Mouse (Mus musculus) ES-Bruce4 (cell line): ENCODE results near the gene Clpb. TPM values are rescaled to one million over a fixed set of nuclear protein-coding genes. Genes with fewer than 3 reads are reported as not detected.
"Not testable (repeated sequence)": the region's sequence is repeated elsewhere in the genome, so short reads cannot be mapped to it uniquely, and the experiment has no call there.

ENCODE experiments used
- H3K27ac ChIP-seq: 2 replicates; pipeline ENCODE4 v1.5.1; 2012; ENCODE audit warnings: low read length, inconsistent platforms; ENCODE audit not compliant: insufficient read depth
- H3K27me3 ChIP-seq: 2 replicates; pipeline ENCODE4 v1.6.1; 2012; ENCODE audit warnings: mild to moderate bottlenecking, low read length, inconsistent platforms; ENCODE audit not compliant: control insufficient read depth, poor library complexity, insufficient read depth, severe bottlenecking
- H3K36me3 ChIP-seq: 2 replicates; pipeline ENCODE4 v1.6.1; 2012; ENCODE audit warnings: inconsistent platforms, mild to moderate bottlenecking, low read length, moderate library complexity; ENCODE audit not compliant: control insufficient read depth, poor library complexity, insufficient read depth, severe bottlenecking
- H3K4me1 ChIP-seq: one replicate; pipeline ENCODE4 v1.8.1; 2011; ENCODE audit warnings: low read length; ENCODE audit not compliant: control insufficient read depth, insufficient read depth
- H3K4me3 ChIP-seq: 2 replicates; pipeline ENCODE4 v1.5.1; 2011; ENCODE audit warnings: low read depth, mild to moderate bottlenecking, low read length
- H3K9ac ChIP-seq: 2 replicates; pipeline ENCODE4 v1.6.1; 2012; ENCODE audit warnings: low read depth, mild to moderate bottlenecking, inconsistent platforms; ENCODE audit not compliant: poor library complexity, severe bottlenecking
- H3K9me3 ChIP-seq: replicated peaks from 2 replicates; pipeline ENCODE4 v1.6.1; 2012; ENCODE audit warnings: mild to moderate bottlenecking, low read length, inconsistent platforms; ENCODE audit not compliant: control insufficient read depth, poor library complexity, insufficient read depth, severe bottlenecking
- CTCF ChIP-seq: IDR thresholded peaks from one replicate; pipeline ENCODE4 v1.8.1; 2011; ENCODE audit warnings: low read depth, low read length
- EP300 ChIP-seq: IDR thresholded peaks from 2 replicates; pipeline ENCODE4 v1.6.1; 2011; ENCODE audit warnings: low read depth, low read length; ENCODE audit not compliant: insufficient read depth
- POLR2A ChIP-seq: IDR thresholded peaks from one replicate; pipeline ENCODE4 v1.8.1; 2011; ENCODE audit warnings: low read length; ENCODE audit not compliant: insufficient read depth
- polyA plus RNA-seq: library from polyadenylated mRNA; stranded (reverse); fragments of >200 nt; gene quantifications from 2 replicates; pipeline ENCODE4 v1.2.4, GENCODE M21; 2011; ENCODE audit warnings: low read depth; ENCODE audit not compliant: missing spikeins, insufficient read depth, insufficient read length

The Clpb gene
- 55.0 and 58.9 TPM in 2 replicates for polyA plus RNA-seq

- Histone ChIP-seq H3K27ac (no peak within 1 kb of the TSS), H3K36me3 (peaks cover 2% of the 10 kb centered on the region; the same call in 1 of the 2 replicates), H3K9me3 (no peaks in the 10 kb centered on the region), H3K27me3 (no peaks in the 10 kb centered on the region), H3K9ac (peak within 1 kb of the TSS; percentile 6), H3K4me1 (no peaks in the 10 kb centered on the region), H3K4me3 (peak within 1 kb of the TSS; percentile 92)
- TF ChIP-seq CTCF (peak; percentile 88), POLR2A (no peak)
These were observed at the start of gene Clpb for GRCm38 (mm10) chr7:101663514-101664159. Gene Clpb, plus strand, starts transcription at chr7:101663633.

- Histone ChIP-seq H3K27ac (no peak overlapping the region), H3K9ac (no peak overlapping the region), H3K9me3 (no peaks in the 10 kb centered on the region), H3K4me1 (no peaks in the 10 kb centered on the region), H3K36me3 (no peaks in the 10 kb centered on the region), H3K4me3 (no peak overlapping the region), H3K27me3 (no peaks in the 10 kb centered on the region)
- TF ChIP-seq CTCF (no peak), EP300 (no peak), POLR2A (no peak)
These were observed 48.0 kb upstream of the Clpb start for GRCm38 (mm10) chr7:101615406-101615805.

- H3K36me3 ChIP-seq: no peaks in the 10 kb centered on the region
- no peak overlapping the region for H3K27ac ChIP-seq
- H3K9ac ChIP-seq: no peak overlapping the region
- H3K9me3 ChIP-seq: no peaks in the 10 kb centered on the region
- TF ChIP-seq EP300 (no peak), POLR2A (no peak), CTCF (no peak)
- H3K4me1 ChIP-seq: no peaks in the 10 kb centered on the region
- H3K27me3 ChIP-seq: no peaks in the 10 kb centered on the region
- no peak overlapping the region for H3K4me3 ChIP-seq
These were observed 47.1 kb upstream of the Clpb start for GRCm38 (mm10) chr7:101616136-101616835.

GRCm38 (mm10) chr7:101617438-101618165 lies 45.8 kb upstream of the Clpb start:
- Histone ChIP-seq H3K27me3 (no peaks in the 10 kb centered on the region), H3K36me3 (no peaks in the 10 kb centered on the region), H3K9ac (no peak overlapping the region), H3K27ac (no peak overlapping the region), H3K9me3 (no peaks in the 10 kb centered on the region), H3K4me3 (no peak overlapping the region), H3K4me1 (no peaks in the 10 kb centered on the region)
- TF ChIP-seq EP300: no peak
- TF ChIP-seq POLR2A: no peak
- no peak for TF ChIP-seq CTCF

DNA sequence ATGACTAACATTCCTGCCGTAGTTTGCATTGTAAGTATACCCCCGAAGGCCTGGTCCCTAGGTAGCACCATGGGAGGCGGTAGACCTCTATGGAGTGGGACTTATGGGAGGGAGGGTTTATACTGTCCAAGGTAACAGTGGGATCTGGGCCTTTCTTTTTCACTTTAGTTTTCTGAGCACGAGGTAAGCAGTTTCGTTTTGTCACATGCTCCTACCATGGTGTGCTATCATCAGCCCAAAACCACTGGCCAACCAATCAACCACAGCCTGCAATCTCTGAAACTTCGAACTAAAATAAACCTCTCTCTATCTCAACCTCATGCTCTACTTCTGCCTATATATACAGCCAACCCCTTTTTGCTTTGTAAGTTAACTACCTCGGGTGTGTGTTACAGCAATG lies 45.2 kb upstream of the Clpb start:
- Histone ChIP-seq H3K4me1 (no peaks in the 10 kb centered on the region), H3K27ac (no peak overlapping the region)
- no peak for TF ChIP-seq POLR2A
- TF ChIP-seq EP300: no peak
- TF ChIP-seq CTCF: no peak

GRCm38 (mm10) chr7:101620373-101620772 lies 43.1 kb upstream of the Clpb start:
- no peaks in the 10 kb centered on the region for H3K4me1 ChIP-seq
- TF ChIP-seq CTCF: peak; percentile 63
- TF ChIP-seq POLR2A: no peak
- no peak overlapping the region for H3K4me3 ChIP-seq
- H3K27me3 ChIP-seq: no peaks in the 10 kb centered on the region
- H3K9me3 ChIP-seq: no peaks in the 10 kb centered on the region
- no peak overlapping the region for H3K27ac ChIP-seq
- no peaks in the 10 kb centered on the region for H3K36me3 ChIP-seq
- H3K9ac ChIP-seq: no peak overlapping the region

More for the DNA sequence above, 45.2 kb upstream of the Clpb start:
- H3K9ac ChIP-seq: no peak overlapping the region
- H3K36me3 ChIP-seq: no peaks in the 10 kb centered on the region
- no peak overlapping the region for H3K4me3 ChIP-seq
- H3K27me3 ChIP-seq: no peaks in the 10 kb centered on the region
- no peaks in the 10 kb centered on the region for H3K9me3 ChIP-seq

GRCm38 (mm10) chr7:101621861-101622260 lies 41.6 kb upstream of the Clpb start:
- not testable (repeated sequence) for H3K36me3 ChIP-seq, H3K27me3 ChIP-seq, H3K4me3 ChIP-seq, H3K27ac ChIP-seq, H3K9me3 ChIP-seq, H3K4me1 ChIP-seq, H3K9ac ChIP-seq
